Mouse (Mus musculus) MN1 (cell line): ENCODE results near the gene Kcnj15.

Experiments used
- DNase-seq: peaks from one replicate; pipeline ENCODE4 v3.0.0-alpha.2; 2016; ENCODE audit warnings: low spot score

Kcnj15 gene

GRCm38 (mm10) chr16:95257266-95257894 is at the start of gene Kcnj15:
Gene Kcnj15 (plus strand): TSS chr16:95257558.
- DNase-seq, result no peak

GRCm38 (mm10) chr16:95208243-95208642 is 49.1 kb upstream of the Kcnj15 start:
- no peak for DNase-seq

- DNase-seq, result peak; percentile 32
Observed at GRCm38 (mm10) chr16:95209011-95209466, 48.3 kb upstream of the Kcnj15 start.

- DNase-seq, result no peak
Observed at GRCm38 (mm10) chr16:95214251-95215197, 42.8 kb upstream of the Kcnj15 start.

- no peak for DNase-seq
Observed at GRCm38 (mm10) chr16:95215782-95216181, 41.6 kb upstream of the Kcnj15 start.

- no peak for DNase-seq
Observed at GRCm38 (mm10) chr16:95216346-95216745, 41.0 kb upstream of the Kcnj15 start.

GRCm38 (mm10) chr16:95216824-95217223 is 40.5 kb upstream of the Kcnj15 start:
- peak; percentile 58 for DNase-seq

- DNase-seq, result no peak
Observed at GRCm38 (mm10) chr16:95218783-95219182, 38.6 kb upstream of the Kcnj15 start.

- peak; percentile 26 for DNase-seq
Observed at GRCm38 (mm10) chr16:95219459-95219858, 37.9 kb upstream of the Kcnj15 start.

GRCm38 (mm10) chr16:95221051-95221450 is 36.3 kb upstream of the Kcnj15 start:
- DNase-seq, result no peak

GRCm38 (mm10) chr16:95222026-95222718 is 35.2 kb upstream of the Kcnj15 start:
- no peak for DNase-seq

- DNase-seq, result no peak
Observed at GRCm38 (mm10) chr16:95223435-95223834, 33.9 kb upstream of the Kcnj15 start.

GRCm38 (mm10) chr16:95225285-95225684 is 32.1 kb upstream of the Kcnj15 start:
- no peak for DNase-seq

GRCm38 (mm10) chr16:95231768-95232167 is 25.6 kb upstream of the Kcnj15 start:
- no peak for DNase-seq

GRCm38 (mm10) chr16:95234891-95235548 is 22.3 kb upstream of the Kcnj15 start:
- DNase-seq, result no peak

GRCm38 (mm10) chr16:95239209-95239925 is 18.0 kb upstream of the Kcnj15 start:
- no peak for DNase-seq

- no peak for DNase-seq
Observed at GRCm38 (mm10) chr16:95240688-95241087, 16.7 kb upstream of the Kcnj15 start.

GRCm38 (mm10) chr16:95241581-95241980 is 15.8 kb upstream of the Kcnj15 start:
- no peak for DNase-seq

GRCm38 (mm10) chr16:95242114-95242513 is 15.2 kb upstream of the Kcnj15 start:
- no peak for DNase-seq

GRCm38 (mm10) chr16:95243401-95243800 is 14.0 kb upstream of the Kcnj15 start:
- DNase-seq, result no peak

GRCm38 (mm10) chr16:95244626-95245303 is 12.6 kb upstream of the Kcnj15 start:
- no peak for DNase-seq
